Mouse (Mus musculus) kidney, embryonic 15.5 days (tissue): ENCODE results near the gene Tmem38b. TPM values are rescaled to one million over a fixed set of nuclear protein-coding genes. Genes with fewer than 3 reads are reported as not detected.
A peak's percentile ranks its signal among the peaks of the same experiment; 100 is the strongest.

Source experiments
- ATAC-seq: fragments of 200-750 bp; cut with Nextera tagmentation; replicated peaks from 2 replicates; pipeline ENCODE4 v1.8.0; 2017; ENCODE audit warnings: moderate TSS enrichment; ENCODE audit not compliant: low FRiP score
- H3K27ac ChIP-seq: fragments of 300-500 bp; sonication (generic); 2 replicates; pipeline ENCODE4 v1.5.1; 2015; ENCODE audit warnings: mild to moderate bottlenecking, inconsistent platforms
- H3K27me3 ChIP-seq: fragments of 300-500 bp; sonication (generic); 2 replicates; pipeline ENCODE4 v1.6.1; 2015; ENCODE audit warnings: inconsistent platforms
- H3K36me3 ChIP-seq: fragments of 300-500 bp; sonication (generic); 2 replicates; pipeline ENCODE4 v1.6.1; 2015; ENCODE audit warnings: inconsistent platforms
- H3K4me1 ChIP-seq: fragments of 300-500 bp; sonication (generic); 2 replicates; pipeline ENCODE4 v1.6.1; 2015; ENCODE audit warnings: inconsistent platforms
- H3K4me2 ChIP-seq: fragments of 300-500 bp; sonication (generic); 2 replicates; pipeline ENCODE4 v1.6.1; 2015; ENCODE audit warnings: moderate library complexity, mild to moderate bottlenecking, inconsistent platforms
- H3K4me3 ChIP-seq: fragments of 300-500 bp; sonication (generic); replicated peaks from 2 replicates; pipeline ENCODE4 v1.5.1; 2015; ENCODE audit warnings: mild to moderate bottlenecking, inconsistent platforms
- H3K9ac ChIP-seq: fragments of 300-500 bp; sonication (generic); 2 replicates; pipeline ENCODE4 v1.6.1; 2015; ENCODE audit warnings: mild to moderate bottlenecking, inconsistent platforms
- H3K9me3 ChIP-seq: fragments of 300-500 bp; sonication (generic); replicated peaks from 2 replicates; pipeline ENCODE4 v1.6.1; 2016; ENCODE audit warnings: inconsistent platforms
- WGBS: fragments of 180-500 bp; shearing (Covaris S2); methylation state at CpG from one replicate; pipeline ENCODE4 v1.1.7; 2015; ENCODE audit warnings: mixed read lengths; 5-methylcytosine and 5-hydroxymethylcytosine counted together
- polyA plus RNA-seq: library from polyadenylated mRNA; unstranded; fragments of >200 nt; fragmentation: Nextera tagmentation; extraction: Ambion mirVana; gene quantifications from 2 replicates; pipeline ENCODE4 v1.2.1, GENCODE M21; 2015

Tmem38b gene
- polyA plus RNA-seq: 7.1 and 8.0 TPM in 2 replicates

GRCm38 (mm10) chr4:53825821-53826605 is at the start of gene Tmem38b:
Gene Tmem38b, plus strand, starts transcription at chr4:53826045.
- H3K9ac ChIP-seq: peak within 1 kb of the TSS; percentile 76
- no peaks in the 10 kb centered on the region for H3K9me3 ChIP-seq
- peak; percentile 94 for ATAC-seq
- H3K4me3 ChIP-seq: peak within 1 kb of the TSS; percentile 94
- under 1% methylated on average over 55 of the region's 55 CpGs for WGBS
- peaks cover 5% of the 10 kb centered on the region; the same call in 1 of the 2 replicates for H3K4me1 ChIP-seq
- H3K4me2 ChIP-seq: peak within 1 kb of the TSS; percentile 87
- no peaks in the 10 kb centered on the region for H3K27me3 ChIP-seq
- H3K36me3 ChIP-seq: no peaks in the 10 kb centered on the region
- no peak within 1 kb of the TSS for H3K27ac ChIP-seq

- Histone ChIP-seq H3K9ac (no peak overlapping the region), H3K27me3 (peaks cover 27% of the 10 kb centered on the region), H3K4me1 (peaks cover 17% of the 10 kb centered on the region), H3K9me3 (no peaks in the 10 kb centered on the region), H3K27ac (no peak overlapping the region), H3K4me3 (no peak overlapping the region), H3K36me3 (no peaks in the 10 kb centered on the region), H3K4me2 (no peak overlapping the region)
- no peak for ATAC-seq
- 74% methylated on average over 4 of the region's 4 CpGs for whole genome bisulfite sequencing
These were observed 44.4 kb upstream of the Tmem38b start for GRCm38 (mm10) chr4:53781396-53781795.

- H3K9me3 ChIP-seq: no peaks in the 10 kb centered on the region
- H3K4me1 ChIP-seq: peaks cover 17% of the 10 kb centered on the region
- WGBS: 35% methylated on average over 14 of the region's 14 CpGs
- no peak overlapping the region for H3K9ac ChIP-seq
- no peak overlapping the region for H3K4me3 ChIP-seq
- no peak for ATAC-seq
- no peak overlapping the region for H3K4me2 ChIP-seq
- H3K27ac ChIP-seq: no peak overlapping the region
- H3K36me3 ChIP-seq: no peaks in the 10 kb centered on the region
- peaks cover 18% of the 10 kb centered on the region for H3K27me3 ChIP-seq
These were observed 43.4 kb upstream of the Tmem38b start for GRCm38 (mm10) chr4:53782216-53783070.

GRCm38 (mm10) chr4:53785746-53786398 is 40.0 kb upstream of the Tmem38b start:
- Histone ChIP-seq H3K27me3 (peaks cover 2% of the 10 kb centered on the region; the same call in 1 of the 2 replicates), H3K4me2 (no peak overlapping the region), H3K4me1 (no peaks in the 10 kb centered on the region), H3K36me3 (no peaks in the 10 kb centered on the region), H3K9me3 (no peaks in the 10 kb centered on the region), H3K4me3 (no peak overlapping the region), H3K27ac (no peak overlapping the region), H3K9ac (no peak overlapping the region)
- WGBS: 81% methylated on average over 15 of the region's 15 CpGs
- ATAC-seq: no peak

- H3K27me3 ChIP-seq: no peaks in the 10 kb centered on the region
- no peak overlapping the region for H3K4me3 ChIP-seq
- H3K27ac ChIP-seq: no peak overlapping the region
- no peaks in the 10 kb centered on the region for H3K9me3 ChIP-seq
- 82% methylated on average over 5 of the region's 5 CpGs for WGBS
- H3K4me2 ChIP-seq: no peak overlapping the region
- H3K9ac ChIP-seq: no peak overlapping the region
- ATAC-seq: no peak
- H3K4me1 ChIP-seq: no peaks in the 10 kb centered on the region
- H3K36me3 ChIP-seq: no peaks in the 10 kb centered on the region
These were observed 39.0 kb upstream of the Tmem38b start for GRCm38 (mm10) chr4:53786851-53787250.

GRCm38 (mm10) chr4:53789346-53789745 is 36.5 kb upstream of the Tmem38b start:
- Histone ChIP-seq H3K9ac (no peak overlapping the region), H3K4me2 (no peak overlapping the region), H3K36me3 (no peaks in the 10 kb centered on the region), H3K9me3 (no peaks in the 10 kb centered on the region), H3K27me3 (no peaks in the 10 kb centered on the region), H3K4me3 (no peak overlapping the region), H3K27ac (no peak overlapping the region), H3K4me1 (no peaks in the 10 kb centered on the region)
- 18% methylated on average over 4 of the region's 4 CpGs for WGBS
- no peak for ATAC-seq

- H3K4me2 ChIP-seq: no peak overlapping the region
- no peak overlapping the region for H3K27ac ChIP-seq
- WGBS: 81% methylated on average over 5 of the region's 5 CpGs
- H3K9me3 ChIP-seq: no peaks in the 10 kb centered on the region
- no peak overlapping the region for H3K4me3 ChIP-seq
- 0 out of 2 replicates have a peak, but pooled peaks cover 2% of the 10 kb centered on the region for H3K4me1 ChIP-seq
- no peak overlapping the region for H3K9ac ChIP-seq
- ATAC-seq: no peak
- H3K36me3 ChIP-seq: no peaks in the 10 kb centered on the region
- H3K27me3 ChIP-seq: no peaks in the 10 kb centered on the region
These were observed 31.4 kb upstream of the Tmem38b start for GRCm38 (mm10) chr4:53794257-53794966.

- H3K4me2 ChIP-seq: no peak overlapping the region
- H3K9ac ChIP-seq: no peak overlapping the region
- no peaks in the 10 kb centered on the region for H3K9me3 ChIP-seq
- H3K27ac ChIP-seq: no peak overlapping the region
- whole genome bisulfite sequencing: 79% methylated on average over 2 of the region's 2 CpGs
- 0 out of 2 replicates have a peak, but pooled peaks cover 6% of the 10 kb centered on the region for H3K4me1 ChIP-seq
- no peak for ATAC-seq
- H3K36me3 ChIP-seq: no peaks in the 10 kb centered on the region
- H3K27me3 ChIP-seq: no peaks in the 10 kb centered on the region
- no peak overlapping the region for H3K4me3 ChIP-seq
These were observed 30.8 kb upstream of the Tmem38b start for GRCm38 (mm10) chr4:53795086-53795485.

- ATAC-seq: no peak
- Histone ChIP-seq H3K36me3 (no peaks in the 10 kb centered on the region), H3K4me1 (0 out of 2 replicates have a peak, but pooled peaks cover 7% of the 10 kb centered on the region), H3K9ac (no peak overlapping the region), H3K4me3 (no peak overlapping the region), H3K27ac (no peak overlapping the region), H3K27me3 (no peaks in the 10 kb centered on the region), H3K4me2 (no peak overlapping the region), H3K9me3 (no peaks in the 10 kb centered on the region)
- 79% methylated on average over 2 of the region's 2 CpGs for WGBS
These were observed 30.1 kb upstream of the Tmem38b start for GRCm38 (mm10) chr4:53795706-53796105.

GRCm38 (mm10) chr4:53796865-53797772 is 28.7 kb upstream of the Tmem38b start:
- 33% methylated on average over 18 of the region's 18 CpGs for WGBS
- Histone ChIP-seq H3K9me3 (no peaks in the 10 kb centered on the region), H3K9ac (no peak overlapping the region), H3K4me1 (0 out of 2 replicates have a peak, but pooled peaks cover 7% of the 10 kb centered on the region), H3K36me3 (no peaks in the 10 kb centered on the region), H3K4me3 (no peak overlapping the region), H3K27ac (no peak overlapping the region), H3K27me3 (no peaks in the 10 kb centered on the region), H3K4me2 (no peak overlapping the region)
- ATAC-seq: no peak
